Mouse (Mus musculus): ENCODE measurements at regions not wholly inside any gene's neighbourhood (a gene's known extent, or its start where the extent isn't known, plus 50 kb on each side); places are given as distances from the start of the nearest gene placed in this dataset.

DNA sequence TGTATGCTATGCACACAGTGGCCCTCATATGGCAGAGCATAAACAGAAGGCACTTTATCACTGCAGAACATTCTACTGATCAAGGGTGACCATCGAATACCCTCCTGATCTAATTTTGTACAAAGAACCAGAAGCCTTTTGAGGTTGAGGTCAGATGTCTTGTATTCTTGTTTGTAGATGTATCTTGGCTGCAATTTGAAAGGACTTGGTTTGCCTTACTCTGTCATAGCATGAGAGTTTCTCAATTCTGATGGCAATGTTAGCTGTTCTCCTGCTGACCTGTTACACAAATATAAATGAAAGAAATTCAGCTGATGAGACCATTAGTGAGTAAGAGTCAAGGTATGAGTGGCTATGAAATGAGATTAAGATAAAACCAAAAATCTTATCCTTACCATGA lies 199.1 kb upstream of the Aldoart1 start:
- no peak overlapping the region for H3K4me3 ChIP-seq (ENCODE audit: low read depth, low read length)
- DNase-seq (ENCODE audit: low spot score) (no peak), ATAC-seq (ENCODE audit: insufficient number of reproducible peaks, low FRiP score, low TSS enrichment, low read depth) (no peak)
- no peaks in the 10 kb centered on the region for H3K36me3 ChIP-seq (ENCODE audit: control insufficient read depth, insufficient read depth, low read length)
- 87% methylated on average over 1 of the region's 1 CpGs for WGBS
- H3K27ac ChIP-seq (replicated peaks; ENCODE audit: low read depth, low read length): no peak overlapping the region
- H3K9me3 ChIP-seq (ENCODE audit: control insufficient read depth, low read length): no peaks in the 10 kb centered on the region
- no peaks in the 10 kb centered on the region for H3K4me1 ChIP-seq (ENCODE audit: control insufficient read depth, insufficient read depth, low read length)
- H3K27me3 ChIP-seq (ENCODE audit: control insufficient read depth, insufficient read depth, low read length): peaks cover 4% of the 10 kb centered on the region; the same call in 1 of the 2 replicates
- no peak overlapping the region for H3K4me2 ChIP-seq (ENCODE audit: low read depth, severe bottlenecking)
- no peak overlapping the region for H3K9ac ChIP-seq (ENCODE audit: low read length)

DNA sequence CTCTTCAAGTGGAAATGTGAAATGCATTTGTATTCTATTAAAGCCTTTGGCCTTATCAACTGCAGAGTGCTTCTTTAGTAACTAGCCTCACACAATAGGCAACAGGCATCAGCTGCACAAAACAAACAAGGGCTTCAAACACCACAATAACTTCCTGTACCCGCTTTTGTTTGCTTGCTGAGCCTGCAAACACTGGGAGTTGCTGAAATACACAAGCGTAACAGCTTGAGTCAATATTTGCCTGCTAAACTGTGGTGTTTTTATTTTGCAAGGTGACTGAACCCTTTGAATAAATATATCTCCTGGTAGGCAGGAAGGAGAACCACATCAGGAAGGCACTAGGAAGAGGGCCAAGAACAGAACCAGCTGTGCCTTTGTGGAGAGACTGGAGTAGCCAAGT lies 195.4 kb upstream of the Aldoart1 start:
- 80% methylated on average over 2 of the region's 2 CpGs for WGBS

DNA sequence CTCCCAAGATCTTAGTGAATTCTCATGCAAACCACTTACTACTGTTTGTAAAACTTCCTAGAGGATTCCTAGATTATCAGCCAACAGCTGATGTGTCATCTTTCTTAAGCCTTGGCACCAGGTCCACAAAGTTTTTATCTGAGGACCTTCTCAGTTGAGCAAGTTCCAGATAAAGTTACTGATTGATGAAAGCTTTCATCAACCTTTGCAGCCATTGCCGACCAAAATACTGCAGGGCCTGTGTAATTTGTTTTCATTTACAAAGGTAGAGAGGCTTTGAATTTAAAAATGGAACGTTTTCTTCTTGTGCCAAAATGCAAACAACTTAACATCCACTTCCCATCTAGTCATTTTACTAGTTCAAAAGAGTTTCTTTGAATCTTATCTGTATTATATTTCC lies 191.9 kb upstream of the Aldoart1 start:
- Histone ChIP-seq H3K9ac (ENCODE audit: low read length) (no peak overlapping the region), H3K4me3 (ENCODE audit: low read depth, low read length) (no peak overlapping the region), H3K27ac (replicated peaks; ENCODE audit: low read depth, low read length) (no peak overlapping the region), H3K36me3 (ENCODE audit: control insufficient read depth, insufficient read depth, low read length) (no peaks in the 10 kb centered on the region), H3K4me2 (ENCODE audit: low read depth, severe bottlenecking) (no peak overlapping the region), H3K9me3 (ENCODE audit: control insufficient read depth, low read length) (no peaks in the 10 kb centered on the region), H3K4me1 (ENCODE audit: control insufficient read depth, insufficient read depth, low read length) (no peaks in the 10 kb centered on the region), H3K27me3 (ENCODE audit: control insufficient read depth, insufficient read depth, low read length) (peaks cover 3% of the 10 kb centered on the region; the same call in 1 of the 2 replicates)
- ATAC-seq (ENCODE audit: insufficient number of reproducible peaks, low FRiP score, low TSS enrichment, low read depth) (no peak), DNase-seq (ENCODE audit: low spot score) (no peak)
- 8% methylated on average over 2 of the region's 2 CpGs for WGBS

More for the DNA sequence above, 195.4 kb upstream of the Aldoart1 start:
- H3K36me3 ChIP-seq (ENCODE audit: control insufficient read depth, insufficient read depth, low read length): no peaks in the 10 kb centered on the region
- no peak overlapping the region for H3K4me2 ChIP-seq (ENCODE audit: low read depth, severe bottlenecking)
- H3K9me3 ChIP-seq (ENCODE audit: control insufficient read depth, low read length): no peaks in the 10 kb centered on the region
- DNase-seq (ENCODE audit: low spot score): no peak
- no peak overlapping the region for H3K4me3 ChIP-seq (ENCODE audit: low read depth, low read length)
- peaks cover 6% of the 10 kb centered on the region; the same call in 1 of the 2 replicates for H3K27me3 ChIP-seq (ENCODE audit: control insufficient read depth, insufficient read depth, low read length)
- H3K9ac ChIP-seq (ENCODE audit: low read length): no peak overlapping the region
- no peaks in the 10 kb centered on the region for H3K4me1 ChIP-seq (ENCODE audit: control insufficient read depth, insufficient read depth, low read length)
- no peak overlapping the region for H3K27ac ChIP-seq (replicated peaks; ENCODE audit: low read depth, low read length)
- no peak for ATAC-seq (ENCODE audit: insufficient number of reproducible peaks, low FRiP score, low TSS enrichment, low read depth)

DNA sequence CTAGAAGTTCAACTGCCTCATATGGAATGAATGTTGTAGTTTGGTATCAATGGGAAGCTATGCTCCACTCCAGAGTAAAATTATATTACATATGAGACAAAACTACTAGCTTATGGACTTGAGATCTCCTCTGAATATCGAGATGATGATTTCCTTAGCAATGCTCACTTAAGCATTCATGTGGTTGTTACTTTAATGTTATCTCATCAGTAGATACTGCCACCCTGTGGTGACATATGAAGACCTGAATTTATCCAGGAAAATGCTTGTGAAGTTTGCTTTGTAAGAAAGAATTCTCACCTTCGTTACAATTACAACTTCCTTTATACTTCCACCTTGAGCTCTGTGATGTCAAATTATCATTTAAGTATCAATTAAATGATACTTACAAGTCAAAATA lies 190.2 kb upstream of the Aldoart1 start:
- Histone ChIP-seq H3K4me3 (ENCODE audit: low read depth, low read length) (no peak overlapping the region), H3K27ac (replicated peaks; ENCODE audit: low read depth, low read length) (no peak overlapping the region), H3K27me3 (ENCODE audit: control insufficient read depth, insufficient read depth, low read length) (peaks cover 3% of the 10 kb centered on the region; the same call in 1 of the 2 replicates), H3K36me3 (ENCODE audit: control insufficient read depth, insufficient read depth, low read length) (no peaks in the 10 kb centered on the region), H3K4me2 (ENCODE audit: low read depth, severe bottlenecking) (no peak overlapping the region), H3K4me1 (ENCODE audit: control insufficient read depth, insufficient read depth, low read length) (no peaks in the 10 kb centered on the region), H3K9ac (ENCODE audit: low read length) (no peak overlapping the region), H3K9me3 (ENCODE audit: control insufficient read depth, low read length) (no peaks in the 10 kb centered on the region)
- no peak for ATAC-seq (ENCODE audit: insufficient number of reproducible peaks, low FRiP score, low TSS enrichment, low read depth)
- 33% methylated on average over 2 of the region's 2 CpGs for WGBS
- DNase-seq (ENCODE audit: low spot score): no peak

DNA sequence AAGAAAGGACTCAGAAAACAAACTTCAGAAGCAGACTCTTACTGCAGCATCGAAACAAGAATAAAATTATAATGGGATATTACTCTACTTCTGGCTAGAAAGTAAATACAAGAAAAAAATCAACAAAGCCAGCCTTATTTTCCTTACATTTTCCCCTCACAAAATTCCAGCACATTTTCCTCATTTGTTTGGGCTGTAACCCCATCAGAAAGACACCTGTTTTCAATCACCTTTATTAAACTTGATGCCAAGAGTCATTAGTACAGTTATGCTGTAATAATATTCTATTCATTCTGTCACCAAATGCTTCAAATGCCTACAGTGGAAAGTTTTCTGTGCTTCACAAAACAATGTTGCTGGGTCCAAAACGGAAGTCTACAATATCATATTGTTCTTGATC lies 189.1 kb upstream of the Aldoart1 start:
- Histone ChIP-seq H3K36me3 (ENCODE audit: control insufficient read depth, insufficient read depth, low read length) (no peaks in the 10 kb centered on the region), H3K4me3 (ENCODE audit: low read depth, low read length) (no peak overlapping the region), H3K4me2 (ENCODE audit: low read depth, severe bottlenecking) (no peak overlapping the region), H3K27me3 (ENCODE audit: control insufficient read depth, insufficient read depth, low read length) (peaks cover 3% of the 10 kb centered on the region; the same call in 1 of the 2 replicates), H3K9ac (ENCODE audit: low read length) (no peak overlapping the region), H3K9me3 (ENCODE audit: control insufficient read depth, low read length) (no peaks in the 10 kb centered on the region), H3K4me1 (ENCODE audit: control insufficient read depth, insufficient read depth, low read length) (no peaks in the 10 kb centered on the region), H3K27ac (replicated peaks; ENCODE audit: low read depth, low read length) (no peak overlapping the region)
- WGBS: 62% methylated on average over 2 of the region's 2 CpGs
- ATAC-seq (ENCODE audit: insufficient number of reproducible peaks, low FRiP score, low TSS enrichment, low read depth) (no peak), DNase-seq (ENCODE audit: low spot score) (no peak)

DNA sequence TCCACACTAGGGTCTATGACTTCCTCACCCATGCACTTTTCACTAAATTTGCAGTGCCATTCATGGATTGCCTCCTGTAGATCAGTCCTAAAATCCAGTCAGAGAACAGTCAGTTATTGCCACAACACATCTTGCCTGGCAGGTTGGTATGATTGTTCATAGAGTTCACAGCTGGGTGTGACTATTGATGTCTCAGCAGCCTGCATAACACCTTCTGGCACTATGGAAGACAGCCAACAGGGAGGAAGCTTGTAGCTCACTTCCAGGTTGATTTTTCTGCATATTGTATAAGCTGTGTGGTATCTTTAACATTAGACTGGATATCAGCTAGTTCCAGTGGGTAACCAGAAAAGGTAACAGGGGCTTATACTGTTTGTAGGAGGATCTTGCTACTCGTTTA lies 145.3 kb upstream of the Aldoart1 start:
- no peak overlapping the region for H3K4me2 ChIP-seq (ENCODE audit: low read depth, severe bottlenecking)
- no peaks in the 10 kb centered on the region for H3K27me3 ChIP-seq (ENCODE audit: control insufficient read depth, insufficient read depth, low read length)
- no peak for DNase-seq (ENCODE audit: low spot score)
- WGBS: 81% methylated on average over 1 of the region's 1 CpGs
- H3K9me3 ChIP-seq (ENCODE audit: control insufficient read depth, low read length): no peaks in the 10 kb centered on the region
- no peaks in the 10 kb centered on the region for H3K4me1 ChIP-seq (ENCODE audit: control insufficient read depth, insufficient read depth, low read length)
- H3K27ac ChIP-seq (replicated peaks; ENCODE audit: low read depth, low read length): no peak overlapping the region
- no peak for ATAC-seq (ENCODE audit: insufficient number of reproducible peaks, low FRiP score, low TSS enrichment, low read depth)
- H3K4me3 ChIP-seq (ENCODE audit: low read depth, low read length): no peak overlapping the region
- no peak overlapping the region for H3K9ac ChIP-seq (ENCODE audit: low read length)
- H3K36me3 ChIP-seq (ENCODE audit: control insufficient read depth, insufficient read depth, low read length): no peaks in the 10 kb centered on the region

DNA sequence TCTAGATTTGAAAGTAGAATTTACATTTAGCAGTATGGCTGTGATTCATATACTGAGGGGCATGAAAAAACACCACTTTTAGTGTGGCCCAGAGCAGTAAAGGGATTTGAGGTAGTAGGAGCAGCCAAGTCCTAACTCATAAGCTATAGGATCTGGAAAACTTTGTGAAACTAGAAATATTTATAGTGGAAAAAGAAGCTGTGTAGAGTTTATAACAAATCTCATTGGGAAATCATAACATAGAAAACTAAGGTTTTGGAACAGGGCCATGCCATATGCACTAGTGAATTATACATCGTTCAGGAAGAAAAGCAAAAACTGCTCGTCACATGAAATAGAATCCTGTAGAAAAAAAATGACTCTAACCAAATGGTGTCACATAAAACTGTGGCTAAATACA lies 143.7 kb upstream of the Aldoart1 start:
- Histone ChIP-seq H3K4me2 (ENCODE audit: low read depth, severe bottlenecking) (no peak overlapping the region), H3K9me3 (ENCODE audit: control insufficient read depth, low read length) (no peaks in the 10 kb centered on the region), H3K27me3 (ENCODE audit: control insufficient read depth, insufficient read depth, low read length) (no peaks in the 10 kb centered on the region), H3K4me3 (ENCODE audit: low read depth, low read length) (no peak overlapping the region), H3K27ac (replicated peaks; ENCODE audit: low read depth, low read length) (no peak overlapping the region), H3K9ac (ENCODE audit: low read length) (no peak overlapping the region), H3K4me1 (ENCODE audit: control insufficient read depth, insufficient read depth, low read length) (no peaks in the 10 kb centered on the region), H3K36me3 (ENCODE audit: control insufficient read depth, insufficient read depth, low read length) (no peaks in the 10 kb centered on the region)
- no peak for ATAC-seq (ENCODE audit: insufficient number of reproducible peaks, low FRiP score, low TSS enrichment, low read depth)
- DNase-seq (ENCODE audit: low spot score): no peak
- 96% methylated on average over 2 of the region's 2 CpGs for WGBS

DNA sequence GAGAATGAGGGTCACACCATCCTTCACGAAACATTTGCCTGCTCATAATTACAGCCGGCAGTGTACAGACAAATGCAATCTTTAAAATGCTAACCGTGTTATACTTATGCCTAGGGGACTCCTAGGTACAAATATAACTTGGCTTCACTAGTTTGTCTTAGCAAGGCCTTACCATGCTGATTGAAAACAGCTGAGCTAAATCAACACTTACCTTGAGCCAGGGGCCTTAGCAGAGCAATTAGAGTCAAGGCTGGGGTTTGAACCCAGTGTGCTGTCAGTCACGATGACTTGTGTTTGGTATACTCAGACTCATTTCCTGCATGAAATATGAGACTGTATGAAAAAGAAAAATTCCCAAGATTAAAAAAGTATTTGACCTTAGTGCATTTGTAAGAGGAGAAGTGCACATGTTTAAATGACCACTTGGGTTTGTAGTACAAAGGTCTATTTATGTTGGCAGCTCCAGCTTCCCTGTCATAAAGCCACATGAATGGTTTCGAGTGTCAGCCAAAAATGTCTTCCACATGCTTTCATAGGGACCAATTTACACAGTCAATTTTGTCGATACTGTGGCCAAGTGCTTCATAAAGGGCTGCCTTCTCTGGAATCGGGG lies 94.0 kb upstream of the Aldoart1 start:
- ATAC-seq (ENCODE audit: insufficient number of reproducible peaks, low FRiP score, low TSS enrichment, low read depth) (peak; percentile 98), DNase-seq (ENCODE audit: low spot score) (peak; percentile 74)
- H3K4me1 ChIP-seq (ENCODE audit: control insufficient read depth, insufficient read depth, low read length): no peaks in the 10 kb centered on the region
- H3K27me3 ChIP-seq (ENCODE audit: control insufficient read depth, insufficient read depth, low read length): no peaks in the 10 kb centered on the region
- H3K36me3 ChIP-seq (ENCODE audit: control insufficient read depth, insufficient read depth, low read length): no peaks in the 10 kb centered on the region
- no peak overlapping the region for H3K4me2 ChIP-seq (ENCODE audit: low read depth, severe bottlenecking)
- H3K4me3 ChIP-seq (ENCODE audit: low read depth, low read length): no peak overlapping the region
- H3K9ac ChIP-seq (ENCODE audit: low read length): no peak overlapping the region
- peak overlapping the region; percentile 33; the same call in 1 of the 2 replicates for H3K27ac ChIP-seq (replicated peaks; ENCODE audit: low read depth, low read length)
- 18% methylated on average over 7 of the region's 7 CpGs for WGBS
- no peaks in the 10 kb centered on the region for H3K9me3 ChIP-seq (ENCODE audit: control insufficient read depth, low read length)

DNA sequence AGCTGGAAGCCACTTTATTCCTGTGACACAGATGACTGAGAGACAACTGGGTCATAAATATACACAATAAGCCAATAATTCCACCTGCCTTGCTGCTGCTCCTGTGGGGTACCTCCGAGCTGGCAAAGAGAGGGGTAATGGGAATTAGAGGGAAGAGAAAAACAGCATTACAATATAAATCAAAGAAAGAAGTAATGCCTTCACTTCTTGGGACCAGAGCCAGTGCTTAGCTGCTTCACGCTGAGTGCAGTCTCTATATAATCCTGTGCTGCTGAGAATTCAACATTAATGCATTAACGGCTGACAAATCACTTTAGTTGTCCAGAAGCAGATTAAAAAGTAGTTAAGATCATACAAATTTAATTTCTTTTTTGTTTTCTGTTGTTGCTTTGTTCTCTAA lies 71.0 kb upstream of the Aldoart1 start:
- Histone ChIP-seq H3K9me3 (ENCODE audit: control insufficient read depth, low read length) (no peaks in the 10 kb centered on the region), H3K4me3 (ENCODE audit: low read depth, low read length) (no peak overlapping the region), H3K36me3 (ENCODE audit: control insufficient read depth, insufficient read depth, low read length) (no peaks in the 10 kb centered on the region), H3K27me3 (ENCODE audit: control insufficient read depth, insufficient read depth, low read length) (no peaks in the 10 kb centered on the region), H3K27ac (replicated peaks; ENCODE audit: low read depth, low read length) (no peak overlapping the region), H3K9ac (ENCODE audit: low read length) (no peak overlapping the region), H3K4me2 (ENCODE audit: low read depth, severe bottlenecking) (no peak overlapping the region), H3K4me1 (ENCODE audit: control insufficient read depth, insufficient read depth, low read length) (no peaks in the 10 kb centered on the region)
- ATAC-seq (ENCODE audit: insufficient number of reproducible peaks, low FRiP score, low TSS enrichment, low read depth): no peak
- no peak for DNase-seq (ENCODE audit: low spot score)
- 72% methylated on average over 3 of the region's 3 CpGs for WGBS
